Mouse (Mus musculus) gastrocnemius, postnatal 14 days (tissue): ENCODE data around the gene Tomm20. TPM values are rescaled to one million over a fixed set of nuclear protein-coding genes. Genes with fewer than 3 reads are reported as not detected.
"Not testable (repeated sequence)": the region's sequence is repeated elsewhere in the genome, so short reads cannot be mapped to it uniquely, and the experiment has no call there.

Experiments
- DNase-seq: peaks from one replicate; pipeline ENCODE4 v3.0.0; 2021; ENCODE audit warnings: mixed read lengths
- intact Hi-C: fragments of 180-260 bp; cut with DNase I; formaldehyde crosslinking; loops from one replicate; pipeline ENCODE4 v1.15.1; 2025; ENCODE audit warnings: low total_unique reads
- total RNA-seq, 2 experiments: library from RNA; stranded (reverse); gene quantifications; 2 replicates each; pipeline ENCODE4 v1.2.3; 2021

The Tomm20 gene
- total RNA-seq, 2 experiments from 2014 or later, result 89.7 to 106 TPM

GRCm38 (mm10) chr8:126927058-126927457 is 18.6 kb downstream of the Tomm20 start:
- no peak for DNase-seq
- intact Hi-C loops, result loop anchor here (10.0 kb wide), 1 partner anchor 182 kb away; no protein-coding TSS in a partner anchor

- DNase-seq, result no peak
- intact Hi-C loops, result loop anchor here (5.0 to 10.0 kb wide), 2 partner anchors 178 to 426 kb away; no protein-coding TSS in a partner anchor
Measured at GRCm38 (mm10) chr8:126922981-126923380, 22.7 kb downstream of the Tomm20 start.

- intact Hi-C loops, result loop anchor here (5.0 to 10.0 kb wide), 2 partner anchors 177 to 424 kb away; no protein-coding TSS in a partner anchor
- DNase-seq, result no peak
Measured at GRCm38 (mm10) chr8:126921432-126921831, 24.2 kb downstream of the Tomm20 start.

GRCm38 (mm10) chr8:126920845-126921244 is 24.8 kb downstream of the Tomm20 start:
- peak; percentile 73 for DNase-seq
- intact Hi-C loops, result loop anchor here (5.0 to 10.0 kb wide), 2 partner anchors 176 to 424 kb away; no protein-coding TSS in a partner anchor

GRCm38 (mm10) chr8:126920386-126920785 is 25.3 kb downstream of the Tomm20 start:
- intact Hi-C loops, result loop anchor here (5.0 to 10.0 kb wide), 2 partner anchors 176 to 423 kb away; no protein-coding TSS in a partner anchor
- DNase-seq, result no peak

- DNase-seq, result no peak
- intact Hi-C loops, result loop anchor here (5.0 to 10.0 kb wide), 2 partner anchors 175 to 422 kb away; no protein-coding TSS in a partner anchor
Measured at GRCm38 (mm10) chr8:126919703-126920102, 25.9 kb downstream of the Tomm20 start.

- intact Hi-C loops, result no loop called here
- DNase-seq, result no peak
Measured at GRCm38 (mm10) chr8:126919255-126919654, 26.4 kb downstream of the Tomm20 start.

GRCm38 (mm10) chr8:126918356-126918755 is 27.3 kb downstream of the Tomm20 start:
- intact Hi-C loops, result no loop called here
- DNase-seq, result no peak

GRCm38 (mm10) chr8:126917179-126917905 is 28.3 kb downstream of the Tomm20 start:
- intact Hi-C loops, result no loop called here
- DNase-seq, result peak; percentile 59

GRCm38 (mm10) chr8:126916611-126917010 is 29.0 kb downstream of the Tomm20 start:
- intact Hi-C loops, result no loop called here
- DNase-seq, result no peak

- no peak for DNase-seq
Measured at GRCm38 (mm10) chr8:126914609-126915375, 30.9 kb downstream of the Tomm20 start.

GRCm38 (mm10) chr8:126914107-126914490 is 31.5 kb downstream of the Tomm20 start:
- DNase-seq, intact Hi-C loops: not testable (repeated sequence)

More at GRCm38 (mm10) chr8:126914609-126915375, 30.9 kb downstream of the Tomm20 start:
- intact Hi-C loops, result no loop called here

GRCm38 (mm10) chr8:126913241-126914106 is 32.2 kb downstream of the Tomm20 start:
- intact Hi-C loops, result no loop called here
- peak; percentile 85 for DNase-seq

GRCm38 (mm10) chr8:126909371-126909802 is 36.3 kb downstream of the Tomm20 start:
- DNase-seq, result peak; percentile 58
- intact Hi-C loops, result no loop called here

GRCm38 (mm10) chr8:126908805-126909204 is 36.8 kb downstream of the Tomm20 start:
- DNase-seq, result no peak
- intact Hi-C loops, result no loop called here

- no peak for DNase-seq
- intact Hi-C loops, result no loop called here
Measured at GRCm38 (mm10) chr8:126907968-126908367, 37.7 kb downstream of the Tomm20 start.

- DNase-seq, result no peak
- intact Hi-C loops, result no loop called here
Measured at GRCm38 (mm10) chr8:126907374-126907773, 38.3 kb downstream of the Tomm20 start.

- intact Hi-C loops, result no loop called here
- DNase-seq, result no peak
Measured at GRCm38 (mm10) chr8:126905387-126905786, 40.3 kb downstream of the Tomm20 start.

GRCm38 (mm10) chr8:126903927-126904326 is 41.7 kb downstream of the Tomm20 start:
- no peak for DNase-seq
- intact Hi-C loops, result no loop called here
